Mouse (Mus musculus): ENCODE results near the gene Gm1553. TPM values are rescaled to one million over a fixed set of nuclear protein-coding genes. Genes with fewer than 3 reads are reported as not detected.

The Gm1553 gene
- polyA plus RNA-seq (2014; fragmentation: Illumina TruSeq; extraction: RNeasy Lipid Tissue Mini Kit (QIAGEN cat#74804); ENCODE audit: insufficient read depth, low read depth, low replicate concordance): not detected

DNA sequence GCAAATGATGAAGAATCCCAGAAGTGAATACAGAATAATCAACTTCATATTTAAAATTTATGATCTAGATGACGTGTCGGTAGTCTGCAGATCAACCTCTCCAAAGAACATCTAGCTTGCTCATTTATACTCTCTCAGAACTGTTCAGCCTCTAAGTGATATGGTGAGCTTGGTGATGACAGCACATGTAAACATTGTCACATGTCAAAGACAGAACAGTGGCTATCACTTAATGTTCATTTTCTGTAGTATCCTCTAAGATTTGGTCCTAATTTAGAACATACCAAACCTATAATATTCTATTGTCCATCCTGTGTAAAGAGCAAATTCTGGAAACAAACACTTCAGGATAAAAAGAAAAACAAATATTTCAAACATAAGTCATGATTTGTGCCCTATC lies at the start of gene Gm1553:
Gene Gm1553 (minus strand): TSS at position 101 of the 400 bp plus-strand sequence.

Other genes with a start within 250 kb of the Gm1553 start
- not detected for gene 4932415D10Rik, start 176.0 kb downstream of the Gm1553 start, polyA plus RNA-seq (2014; fragmentation: Illumina TruSeq; extraction: RNeasy Lipid Tissue Mini Kit (QIAGEN cat#74804); ENCODE audit: insufficient read depth, low read depth, low replicate concordance)
- gene Gm4924, start 138.4 kb downstream of the Gm1553 start, polyA plus RNA-seq (2014; fragmentation: Illumina TruSeq; extraction: RNeasy Lipid Tissue Mini Kit (QIAGEN cat#74804); ENCODE audit: insufficient read depth, low read depth, low replicate concordance): 0.97 TPM
- 16.9 TPM for gene 1190007I07Rik, start 130.6 kb upstream of the Gm1553 start, polyA plus RNA-seq (2014; fragmentation: Illumina TruSeq; extraction: RNeasy Lipid Tissue Mini Kit (QIAGEN cat#74804); ENCODE audit: insufficient read depth, low read depth, low replicate concordance)
- 17.1 TPM for gene Tdg, start 137.2 kb upstream of the Gm1553 start, polyA plus RNA-seq (2014; fragmentation: Illumina TruSeq; extraction: RNeasy Lipid Tissue Mini Kit (QIAGEN cat#74804); ENCODE audit: insufficient read depth, low read depth, low replicate concordance)
- 5.0 TPM for gene Glt8d2, start 198.0 kb upstream of the Gm1553 start, polyA plus RNA-seq (2014; fragmentation: Illumina TruSeq; extraction: RNeasy Lipid Tissue Mini Kit (QIAGEN cat#74804); ENCODE audit: insufficient read depth, low read depth, low replicate concordance)
- 9.2 TPM for gene Hcfc2, start 203.5 kb upstream of the Gm1553 start, polyA plus RNA-seq (2014; fragmentation: Illumina TruSeq; extraction: RNeasy Lipid Tissue Mini Kit (QIAGEN cat#74804); ENCODE audit: insufficient read depth, low read depth, low replicate concordance)

Data from lung, adult 10 weeks (tissue).